Mouse (Mus musculus) forebrain, embryonic 16.5 days (tissue): ENCODE results near the gene Cngb1. TPM values are rescaled to one million over a fixed set of nuclear protein-coding genes. Genes with fewer than 3 reads are reported as not detected.

Experiments
- ATAC-seq: fragments of 200-750 bp; cut with Nextera tagmentation; 2 replicates; pipeline ENCODE4 v1.8.0; 2017; ENCODE audit warnings: mild to moderate bottlenecking, moderate library complexity
- H3K27ac ChIP-seq: fragments of 300-500 bp; sonication (generic); 2 replicates; pipeline ENCODE4 v1.5.1; 2014; ENCODE audit warnings: low read length, control low read depth
- H3K27me3 ChIP-seq: fragments of 300-500 bp; sonication (generic); replicated peaks from 2 replicates; pipeline ENCODE4 v1.6.1; 2014; ENCODE audit warnings: low read length; ENCODE audit not compliant: control insufficient read depth, insufficient read depth
- H3K36me3 ChIP-seq: fragments of 300-500 bp; sonication (generic); 2 replicates; pipeline ENCODE4 v1.6.1; 2014; ENCODE audit not compliant: control insufficient read depth, insufficient read depth
- H3K4me1 ChIP-seq: fragments of 300-500 bp; sonication (generic); replicated peaks from 2 replicates; pipeline ENCODE4 v1.6.1; 2014; ENCODE audit warnings: low read length; ENCODE audit not compliant: control insufficient read depth, insufficient read depth
- H3K4me2 ChIP-seq: fragments of 300-500 bp; sonication (generic); 2 replicates; pipeline ENCODE4 v1.6.1; 2014; ENCODE audit warnings: mild to moderate bottlenecking, low read length, control low read depth
- H3K4me3 ChIP-seq: fragments of 300-500 bp; sonication (generic); replicated peaks from 2 replicates; pipeline ENCODE4 v1.5.1; 2014; ENCODE audit warnings: mild to moderate bottlenecking, low read length, control low read depth
- H3K9ac ChIP-seq: fragments of 300-500 bp; sonication (generic); replicated peaks from 2 replicates; pipeline ENCODE4 v1.6.1; 2014; ENCODE audit warnings: low read depth, low read length, control low read depth
- H3K9me3 ChIP-seq: fragments of 300-500 bp; sonication (generic); 2 replicates; pipeline ENCODE4 v1.6.1; 2016; ENCODE audit warnings: low read length; ENCODE audit not compliant: control insufficient read depth
- WGBS: fragments of 180-500 bp; shearing (Covaris S2); extraction: QIAGEN DNeasy Blood & Tissue Kit; methylation state at CpG from one replicate; pipeline ENCODE4 v1.1.7; 2014; 5-methylcytosine and 5-hydroxymethylcytosine counted together
- polyA plus RNA-seq: library from polyadenylated mRNA; unstranded; fragments of >200 nt; fragmentation: Nextera tagmentation; extraction: Ambion mirVana; gene quantifications from 2 replicates; pipeline ENCODE4 v1.2.1, GENCODE M21; 2015

The Cngb1 gene
- polyA plus RNA-seq, 1 experiment from 2014 or later, result 0.16 TPM

- H3K9ac ChIP-seq, result no peak overlapping the region
- H3K4me2 ChIP-seq, result no peak overlapping the region
- H3K4me3 ChIP-seq, result no peak overlapping the region
- no peaks in the 10 kb centered on the region for H3K9me3 ChIP-seq
- peaks cover 5% of the 10 kb centered on the region; the same call in 1 of the 2 replicates for H3K4me1 ChIP-seq
- WGBS, result 85% methylated on average over 10 of the region's 10 CpGs
- ATAC-seq, result no peak
- no peak overlapping the region for H3K27ac ChIP-seq
- no peaks in the 10 kb centered on the region for H3K27me3 ChIP-seq
- no peaks in the 10 kb centered on the region for H3K36me3 ChIP-seq
Measured at GRCm38 (mm10) chr8:95255611-95256010, 50.8 kb downstream of the Cngb1 start.

- Histone ChIP-seq H3K27me3 (no peaks in the 10 kb centered on the region), H3K4me2 (peak overlapping the region; percentile 48), H3K9ac (peak overlapping the region; percentile 51), H3K4me1 (peaks cover 5% of the 10 kb centered on the region; the same call in 1 of the 2 replicates), H3K4me3 (peak overlapping the region; percentile 34), H3K36me3 (no peaks in the 10 kb centered on the region), H3K9me3 (no peaks in the 10 kb centered on the region), H3K27ac (no peak overlapping the region)
- WGBS, result 23% methylated on average over 16 of the region's 16 CpGs
- ATAC-seq, result peak; percentile 95
Measured at GRCm38 (mm10) chr8:95254564-95255434, 51.6 kb downstream of the Cngb1 start.

- Histone ChIP-seq H3K9me3 (no peaks in the 10 kb centered on the region), H3K4me3 (no peak overlapping the region), H3K36me3 (no peaks in the 10 kb centered on the region), H3K4me2 (no peak overlapping the region), H3K4me1 (peaks cover 5% of the 10 kb centered on the region; the same call in 1 of the 2 replicates), H3K27me3 (no peaks in the 10 kb centered on the region), H3K27ac (no peak overlapping the region), H3K9ac (no peak overlapping the region)
- WGBS, result 67% methylated on average over 9 of the region's 9 CpGs
- no peak for ATAC-seq
Measured at GRCm38 (mm10) chr8:95252056-95252455, 54.3 kb downstream of the Cngb1 start.

GRCm38 (mm10) chr8:95249847-95250246, 56.5 kb downstream of the Cngb1 start:
- Histone ChIP-seq H3K4me1 (peaks cover 13% of the 10 kb centered on the region), H3K4me2 (no peak overlapping the region), H3K36me3 (no peaks in the 10 kb centered on the region), H3K27me3 (no peaks in the 10 kb centered on the region), H3K9ac (no peak overlapping the region), H3K4me3 (no peak overlapping the region), H3K27ac (no peak overlapping the region), H3K9me3 (no peaks in the 10 kb centered on the region)
- WGBS, result 67% methylated on average over 4 of the region's 4 CpGs
- ATAC-seq, result no peak

GRCm38 (mm10) chr8:95247277-95247676, 59.1 kb downstream of the Cngb1 start:
- H3K27me3 ChIP-seq, result no peaks in the 10 kb centered on the region
- H3K36me3 ChIP-seq, result no peaks in the 10 kb centered on the region
- H3K9me3 ChIP-seq, result no peaks in the 10 kb centered on the region
- 84% methylated on average over 5 of the region's 5 CpGs for WGBS
- H3K4me3 ChIP-seq, result no peak overlapping the region
- no peak overlapping the region for H3K9ac ChIP-seq
- ATAC-seq, result no peak
- peaks cover 34% of the 10 kb centered on the region for H3K4me1 ChIP-seq
- no peak overlapping the region for H3K4me2 ChIP-seq
- no peak overlapping the region for H3K27ac ChIP-seq

- H3K27me3 ChIP-seq, result no peaks in the 10 kb centered on the region
- H3K36me3 ChIP-seq, result no peaks in the 10 kb centered on the region
- peak overlapping the region; percentile 32; the same call in 1 of the 2 replicates for H3K9ac ChIP-seq
- peaks cover 38% of the 10 kb centered on the region for H3K4me1 ChIP-seq
- H3K9me3 ChIP-seq, result no peaks in the 10 kb centered on the region
- H3K4me2 ChIP-seq, result no peak overlapping the region
- ATAC-seq, result peak; percentile 16
- 15% methylated on average over 5 of the region's 5 CpGs for whole genome bisulfite sequencing
- no peak overlapping the region for H3K4me3 ChIP-seq
- H3K27ac ChIP-seq, result peak overlapping the region; percentile 99
Measured at GRCm38 (mm10) chr8:95245180-95245579, 61.2 kb downstream of the Cngb1 start.

GRCm38 (mm10) chr8:95243853-95244252, 62.5 kb downstream of the Cngb1 start:
- Histone ChIP-seq H3K27ac (peak overlapping the region; percentile 99), H3K9me3 (no peaks in the 10 kb centered on the region), H3K4me1 (peaks cover 38% of the 10 kb centered on the region), H3K9ac (0 out of 2 replicates have a peak overlapping the region, but pooled peaks have one; percentile 9), H3K4me3 (no peak overlapping the region), H3K36me3 (no peaks in the 10 kb centered on the region), H3K4me2 (no peak overlapping the region), H3K27me3 (no peaks in the 10 kb centered on the region)
- peak; percentile 27; the same call in 1 of the 2 replicates for ATAC-seq
- WGBS, result 29% methylated on average over 4 of the region's 4 CpGs

- Histone ChIP-seq H3K4me3 (peak overlapping the region; percentile 24; the same call in 1 of the 2 replicates), H3K9me3 (no peaks in the 10 kb centered on the region), H3K27ac (peak overlapping the region; percentile 99), H3K4me2 (peak overlapping the region; percentile 42), H3K9ac (peak overlapping the region; percentile 54; the same call in 1 of the 2 replicates), H3K4me1 (peaks cover 38% of the 10 kb centered on the region), H3K27me3 (no peaks in the 10 kb centered on the region), H3K36me3 (no peaks in the 10 kb centered on the region)
- ATAC-seq, result peak; percentile 91
- WGBS, result 2% methylated on average over 12 of the region's 12 CpGs
Measured at GRCm38 (mm10) chr8:95242826-95243571, 63.4 kb downstream of the Cngb1 start.
